Mouse (Mus musculus): ENCODE measurements around the gene Galnt17. TPM values are rescaled to one million over a fixed set of nuclear protein-coding genes. Genes with fewer than 3 reads are reported as not detected.

Galnt17 gene
- polyA plus RNA-seq, 1 experiment = 1.7 TPM

DNA sequence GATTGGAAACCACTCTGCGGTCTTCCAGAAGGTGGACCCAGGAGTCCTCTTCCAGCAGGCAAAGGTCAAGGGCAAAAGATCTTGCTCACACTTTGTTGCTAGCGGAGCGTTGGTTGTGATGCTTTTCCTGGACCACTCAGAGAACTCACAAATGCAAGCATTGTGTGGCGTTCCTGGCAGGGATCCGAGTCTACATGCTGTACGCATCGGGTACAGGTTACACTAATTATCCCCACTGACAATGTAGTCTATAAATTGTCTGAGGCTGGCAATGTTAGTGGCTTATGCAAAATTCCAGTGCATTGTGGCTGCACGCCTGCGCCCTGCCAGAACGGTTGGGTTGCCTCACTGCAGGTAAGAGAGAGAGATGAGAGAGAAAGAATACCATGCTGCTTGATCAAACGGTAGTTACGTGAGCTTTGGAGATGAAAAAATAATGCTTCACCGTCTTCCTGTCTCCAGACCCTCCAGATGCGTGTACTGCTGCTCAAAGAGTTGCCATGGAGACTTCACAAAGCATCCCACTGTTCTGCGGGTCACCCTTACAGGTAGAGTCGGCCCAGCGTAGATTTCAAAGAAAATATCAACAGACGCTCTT, 285.8 kb downstream of the Galnt17 start:
- DNase-seq (ENCODE audit: low read depth) = no peak

DNA sequence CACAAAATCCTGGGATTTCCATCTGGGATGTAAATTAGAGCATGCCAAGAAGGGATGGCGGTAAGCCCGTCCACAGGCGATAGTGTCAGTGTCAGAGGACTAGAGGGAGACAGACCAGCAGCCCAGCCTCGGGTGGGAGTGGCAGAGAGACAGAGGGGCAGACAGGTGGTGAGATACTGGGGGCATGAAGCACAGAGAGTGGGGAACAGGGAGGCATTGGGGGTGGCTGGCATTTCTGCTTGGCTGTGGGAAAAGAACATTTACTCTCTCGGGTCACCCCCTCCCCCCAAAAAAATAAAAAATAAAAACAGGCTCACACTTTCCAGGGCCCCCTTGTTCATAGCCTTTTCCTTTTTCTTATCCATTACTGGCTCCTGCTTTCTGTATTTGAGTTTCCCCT, 287.4 kb downstream of the Galnt17 start:
- no peak for DNase-seq (ENCODE audit: low read depth)

DNA sequence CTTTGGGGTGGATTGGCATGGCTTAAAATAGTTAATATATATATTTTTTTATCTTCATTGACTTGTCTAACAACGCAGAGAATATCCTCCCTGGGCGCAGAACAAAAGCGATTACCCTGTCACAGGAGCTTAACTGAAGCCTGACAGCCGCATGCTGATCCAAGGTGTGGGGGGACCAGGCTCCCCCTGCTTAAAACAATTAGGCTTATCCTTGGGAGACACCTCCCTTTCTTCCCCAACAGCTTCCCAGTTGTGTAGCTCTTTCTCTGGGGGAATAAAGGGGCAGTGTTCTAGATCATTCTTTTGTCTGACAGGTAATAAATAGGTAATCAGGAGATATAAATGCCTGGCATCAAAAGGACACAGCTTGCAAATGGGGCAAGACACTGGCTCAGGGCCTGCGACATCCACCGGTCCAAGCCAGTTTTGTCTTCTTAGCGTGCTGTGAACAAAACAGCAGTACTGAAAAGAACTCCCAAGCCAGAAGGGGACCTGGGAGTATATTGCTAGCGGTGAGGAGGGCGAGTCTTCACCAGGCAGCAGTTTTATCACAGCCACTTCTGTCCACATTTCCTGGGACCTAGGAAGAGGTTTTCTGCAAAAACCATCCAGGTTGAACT, 288.8 kb downstream of the Galnt17 start:
- no peak for DNase-seq (ENCODE audit: low read depth)

DNA sequence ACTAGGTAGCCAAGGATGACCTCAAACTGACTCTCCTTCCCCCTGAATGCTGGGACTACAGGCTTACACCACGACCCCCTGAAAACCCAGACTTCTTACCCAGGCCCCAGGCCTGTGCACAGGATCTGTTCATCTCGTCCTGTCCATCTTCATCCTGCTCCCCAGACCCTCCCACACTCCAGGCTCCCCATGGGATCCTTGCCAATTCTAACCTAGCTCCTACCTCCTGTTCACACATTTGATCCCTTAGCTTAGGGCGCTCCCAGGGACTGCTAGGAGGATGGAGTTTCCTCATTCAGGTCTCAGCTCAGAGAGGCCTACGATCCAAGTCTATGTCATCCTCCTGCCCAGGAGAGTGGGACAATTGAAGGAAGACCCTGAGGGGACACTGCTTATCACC, 292.2 kb downstream of the Galnt17 start:
- no peak for DNase-seq (ENCODE audit: low read depth)

DNA sequence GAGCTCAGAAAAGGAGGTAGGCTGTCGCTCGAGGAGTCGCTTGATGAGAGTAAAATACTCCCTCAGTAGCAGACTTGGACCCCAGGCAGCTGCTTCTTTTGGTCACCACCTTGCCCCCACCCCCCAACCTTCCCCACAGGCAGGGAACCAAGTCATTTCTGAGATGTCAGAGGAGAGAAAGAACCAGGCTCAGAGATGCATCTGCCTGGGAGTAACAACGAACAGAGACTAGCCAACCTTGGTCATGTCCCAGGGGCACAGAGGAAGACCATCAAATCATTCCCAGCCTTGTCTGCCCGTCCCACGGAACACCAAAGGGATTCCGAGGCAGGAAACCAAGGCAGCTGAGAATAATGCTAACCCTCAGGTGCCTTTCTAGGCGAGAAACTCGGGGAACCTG, 293.0 kb downstream of the Galnt17 start:
- DNase-seq (ENCODE audit: low read depth) = no peak

DNA sequence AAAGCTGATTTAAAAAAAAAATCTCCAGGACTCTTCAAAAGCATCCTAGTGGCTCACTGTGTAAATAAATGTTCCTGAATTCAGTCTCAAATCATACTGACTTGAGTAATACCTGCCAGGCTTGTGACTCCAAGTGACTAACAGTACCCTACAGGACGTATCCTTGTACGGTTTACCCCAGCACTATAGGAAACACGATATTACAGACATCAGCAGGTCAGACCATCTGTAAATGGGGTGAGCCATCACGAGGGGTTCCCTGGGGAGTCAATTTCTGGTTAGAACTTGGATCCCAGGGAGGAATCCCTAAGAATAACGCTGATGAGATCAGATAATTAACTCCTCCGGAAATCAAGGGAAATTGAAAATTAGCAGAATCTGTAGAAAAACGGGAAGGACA, 294.5 kb downstream of the Galnt17 start:
- DNase-seq (ENCODE audit: low read depth) = no peak

DNA sequence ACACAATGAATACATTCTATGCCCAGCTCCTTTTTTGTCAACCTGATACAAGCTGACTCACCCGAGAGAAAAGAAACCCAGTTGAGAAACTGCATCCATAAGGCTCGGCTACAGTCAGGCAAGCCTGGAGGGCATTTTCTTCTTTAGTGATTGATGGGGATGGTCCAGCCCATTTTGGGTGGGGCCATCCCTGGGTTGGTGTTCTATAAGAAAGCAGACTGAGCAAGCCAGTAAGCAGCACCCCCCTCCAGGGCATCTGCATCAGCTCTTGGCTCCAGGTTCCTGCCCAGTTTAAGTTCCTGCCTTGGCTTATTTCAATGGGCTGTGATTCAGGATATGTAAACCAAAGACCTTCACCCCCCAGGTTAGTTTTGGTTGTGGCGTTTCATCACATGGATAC, 295.2 kb downstream of the Galnt17 start:
- DNase-seq (ENCODE audit: low read depth) = no peak

DNA sequence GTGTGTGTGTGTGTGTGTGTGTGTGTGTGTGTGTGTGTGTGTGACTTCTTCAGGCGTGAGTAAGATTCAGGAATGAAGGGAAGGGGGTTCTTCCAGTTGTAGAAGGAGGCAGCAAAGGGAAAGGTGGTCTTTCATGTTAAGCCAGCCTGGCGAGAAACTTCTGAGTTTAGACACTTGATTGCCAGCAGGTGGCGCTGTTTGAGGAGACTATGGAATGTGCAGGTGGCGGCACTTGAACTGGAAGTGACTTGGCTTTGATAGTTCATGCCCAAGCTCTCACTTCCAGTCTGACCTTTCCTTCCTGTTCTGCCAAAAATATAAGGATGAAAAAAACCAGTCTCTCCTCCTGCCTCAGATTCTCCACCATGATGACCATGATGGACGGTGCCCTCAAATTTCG, 298.8 kb downstream of the Galnt17 start:
- DNase-seq (ENCODE audit: low read depth) = no peak

DNA sequence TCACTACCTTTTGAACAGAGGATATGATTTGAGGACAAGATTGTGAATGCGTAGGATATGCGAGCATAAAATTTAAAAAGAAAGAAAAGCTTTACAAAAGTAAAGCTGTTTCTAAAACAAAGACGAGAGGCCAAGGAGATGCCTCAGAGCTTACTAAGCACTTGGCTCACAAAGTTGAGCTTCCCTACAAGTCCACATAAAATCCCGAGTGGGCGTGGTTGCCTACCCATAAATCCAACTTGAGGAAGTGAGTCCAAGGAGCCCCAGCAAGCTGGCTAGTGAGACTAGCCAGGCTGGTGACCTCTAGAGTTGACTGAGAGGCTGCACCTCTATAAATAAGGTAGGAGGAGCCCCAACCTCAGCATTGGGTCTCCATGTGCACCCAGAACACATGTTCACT, 299.8 kb downstream of the Galnt17 start:
- DNase-seq (ENCODE audit: low read depth) = no peak

DNA sequence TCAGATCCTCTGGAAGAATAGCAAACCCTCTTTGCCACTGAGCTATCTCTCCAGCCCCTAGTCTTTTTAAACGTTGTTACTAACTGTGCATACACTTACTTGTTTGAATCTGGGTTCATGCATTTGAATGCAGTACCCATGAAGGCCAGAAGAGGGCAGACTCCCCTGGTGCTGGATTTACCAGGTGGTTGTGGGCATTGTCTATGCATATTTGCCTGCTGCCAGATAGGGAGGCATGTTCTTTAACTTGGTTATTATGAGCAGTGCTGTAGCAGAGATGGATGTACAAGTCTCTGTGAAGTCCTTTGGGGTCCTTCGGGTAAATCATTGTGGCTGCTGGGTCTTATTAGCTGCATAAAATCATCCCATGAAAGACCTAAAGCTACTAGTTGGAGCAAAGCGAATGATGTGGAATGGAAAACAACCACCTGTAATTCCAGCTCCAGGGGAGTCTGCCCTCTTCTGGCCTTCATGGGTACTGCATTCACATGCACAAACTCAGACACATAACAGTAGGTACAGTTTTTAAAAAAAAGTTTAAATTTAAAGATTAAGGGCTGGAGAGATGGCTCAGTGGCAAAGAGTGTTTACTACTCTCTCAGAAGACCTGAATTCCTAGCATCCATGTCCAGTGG, 300.3 kb downstream of the Galnt17 start:
- DNase-seq (ENCODE audit: low read depth) = no peak

DNA sequence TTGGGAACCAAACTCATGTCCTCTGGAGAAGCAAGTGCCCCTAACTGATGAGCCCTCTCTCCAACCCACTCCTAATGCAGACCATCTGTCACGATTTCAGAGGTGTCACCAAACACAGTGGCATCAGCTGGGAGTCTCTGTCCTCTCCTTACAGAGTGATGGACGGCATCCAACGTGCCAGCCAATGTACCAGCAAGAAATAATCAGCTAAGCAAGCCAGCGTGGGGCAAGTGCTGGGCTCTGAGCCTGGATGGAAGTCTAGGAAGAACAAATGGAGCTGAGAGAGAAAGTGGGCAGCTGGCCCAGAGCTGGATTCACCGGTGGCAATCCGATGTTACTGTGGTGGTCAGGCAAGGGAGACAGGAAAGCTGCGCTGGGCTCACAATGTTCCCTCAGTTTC, 301.1 kb downstream of the Galnt17 start:
- no peak for DNase-seq (ENCODE audit: low read depth)

DNA sequence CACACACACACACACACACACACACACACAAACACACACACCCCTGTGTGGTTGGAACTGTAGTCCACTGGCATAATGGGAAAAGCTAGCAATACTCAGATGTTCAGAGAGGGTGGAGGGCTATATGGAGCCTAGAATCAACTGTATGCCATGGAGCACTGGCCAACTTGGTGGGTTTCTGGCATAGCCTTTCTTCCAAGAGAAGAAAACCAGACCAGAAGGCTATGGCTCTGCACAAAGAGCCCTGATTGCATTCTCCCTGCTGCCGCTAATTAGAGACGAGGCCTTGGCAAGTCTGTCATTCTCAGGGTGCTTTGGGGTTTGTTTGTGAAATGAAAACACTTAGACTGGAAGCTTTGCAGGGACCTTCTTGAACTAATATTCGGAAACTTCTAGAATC, 301.8 kb downstream of the Galnt17 start:
- no peak for DNase-seq (ENCODE audit: low read depth)

DNA sequence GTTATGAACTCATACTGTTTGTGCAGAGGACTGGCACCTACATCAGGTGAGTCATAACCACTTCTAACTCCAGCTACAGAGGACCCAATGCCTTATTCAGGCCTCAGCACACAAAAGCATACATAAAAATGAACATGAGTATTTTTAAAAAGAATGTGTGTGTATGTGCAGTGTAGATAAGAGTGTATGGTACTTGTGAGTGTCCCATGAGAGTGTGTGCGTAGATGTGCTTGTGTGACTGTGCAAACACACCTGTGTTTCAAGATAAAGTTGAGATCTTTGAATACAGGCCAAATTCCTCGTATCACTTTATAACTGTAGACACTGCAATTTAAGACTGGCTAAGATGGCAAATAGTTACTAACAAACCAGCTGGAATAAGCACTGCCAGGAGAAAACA, 307.7 kb downstream of the Galnt17 start:
- DNase-seq (ENCODE audit: low read depth) = no peak

DNA sequence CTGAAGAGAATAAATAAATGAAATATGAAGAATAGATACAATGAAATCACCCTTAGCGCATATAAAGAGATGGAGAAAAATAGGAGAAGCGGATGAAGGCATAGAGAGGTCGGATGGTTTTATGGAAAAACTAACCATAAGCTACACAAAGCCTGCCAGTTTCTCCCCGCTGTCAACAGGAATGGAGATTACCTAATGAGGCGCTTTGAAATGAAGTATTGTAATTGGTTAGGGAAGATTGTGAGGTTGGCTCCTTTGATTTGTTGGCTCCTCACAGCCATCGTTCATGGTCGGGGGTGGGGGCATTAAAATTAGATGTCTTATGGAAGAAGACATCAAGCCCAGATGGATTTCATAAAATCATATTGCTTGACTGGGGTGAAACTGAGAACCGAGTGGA, 329.0 kb downstream of the Galnt17 start:
- no peak for DNase-seq (ENCODE audit: low read depth)

DNA sequence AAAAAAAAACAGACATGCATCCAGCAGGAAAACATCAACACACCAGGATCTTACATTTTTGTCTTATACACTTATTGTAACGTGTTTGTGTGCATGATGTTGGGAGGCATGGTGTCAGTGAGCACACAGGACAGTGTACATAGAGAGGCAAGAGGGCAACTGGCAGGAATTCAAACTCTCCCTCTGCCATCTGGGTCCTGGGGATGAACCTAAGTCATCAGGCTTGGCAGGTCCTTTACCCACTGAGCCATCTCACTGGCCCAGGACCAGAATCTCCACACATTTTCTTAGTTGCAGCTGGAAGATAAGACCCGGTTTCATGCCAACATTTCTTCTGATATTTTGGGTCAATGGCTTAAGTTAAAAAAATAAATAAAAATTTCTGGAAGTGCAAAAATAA, 329.4 kb downstream of the Galnt17 start:
- no peak for DNase-seq (ENCODE audit: low read depth)

DNA sequence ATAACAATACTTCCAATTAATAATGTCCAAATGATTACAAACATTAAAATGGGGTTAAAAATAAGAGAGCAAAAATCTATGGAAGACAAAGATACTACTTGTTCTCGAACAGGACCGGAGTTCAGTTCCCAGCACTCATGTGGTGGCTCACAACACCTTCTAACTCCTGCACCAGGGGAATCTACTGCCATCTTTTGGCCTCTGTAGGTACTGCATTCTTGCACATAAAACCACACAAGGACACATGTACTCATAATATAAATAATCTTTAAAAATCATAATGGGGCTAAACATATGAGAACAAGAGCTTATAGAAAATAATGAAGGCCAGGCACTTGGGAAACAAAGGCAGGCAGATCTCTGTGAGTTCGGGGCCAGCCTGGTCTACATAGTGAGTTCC, 330.3 kb downstream of the Galnt17 start:
- DNase-seq (ENCODE audit: low read depth) = no peak

DNA sequence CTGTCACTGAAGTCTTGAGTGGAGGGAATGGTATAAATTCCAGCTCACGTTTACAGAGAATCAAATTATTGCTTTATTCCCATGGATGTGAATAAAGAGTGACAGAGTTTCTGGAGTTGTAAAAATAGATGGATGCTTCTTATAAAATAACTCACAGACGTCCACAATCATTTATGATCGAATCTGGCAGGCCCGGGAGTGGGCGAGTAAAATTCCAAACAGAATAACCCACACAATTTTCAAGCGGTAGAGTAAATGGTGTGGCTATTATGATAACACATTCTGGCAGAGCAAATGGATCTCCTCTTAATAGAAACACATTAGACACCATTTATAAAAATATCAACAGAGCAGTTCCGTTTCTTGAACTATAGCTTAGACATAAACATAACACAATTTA, 355.9 kb downstream of the Galnt17 start:
- DNase-seq (ENCODE audit: low read depth) = no peak

DNA sequence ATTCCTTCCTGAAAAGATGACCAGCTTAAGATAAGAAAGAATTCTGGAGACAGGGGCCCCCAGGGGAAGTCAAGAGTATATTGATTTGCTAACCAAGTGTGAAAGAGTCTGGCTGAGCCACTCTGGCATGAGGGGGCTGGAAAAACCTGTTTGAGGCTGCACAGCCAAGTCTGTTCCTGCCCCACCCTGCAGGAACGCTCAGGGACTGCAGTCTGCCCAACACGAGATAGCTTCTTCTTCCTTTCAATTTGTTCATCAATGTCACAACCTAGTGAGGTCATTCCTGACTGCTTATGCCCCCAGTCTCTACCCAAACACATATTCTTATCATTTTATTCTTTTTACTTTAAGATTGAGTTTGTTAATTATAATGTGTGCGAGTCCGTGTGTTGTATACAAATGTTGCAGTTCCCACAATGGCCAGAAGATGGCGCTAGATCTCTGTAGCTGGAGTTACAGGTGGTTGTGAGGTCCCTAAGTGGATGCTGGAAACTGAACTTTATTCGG, 357.4 kb downstream of the Galnt17 start:
- DNase-seq (ENCODE audit: low read depth) = peak; percentile 51

DNA sequence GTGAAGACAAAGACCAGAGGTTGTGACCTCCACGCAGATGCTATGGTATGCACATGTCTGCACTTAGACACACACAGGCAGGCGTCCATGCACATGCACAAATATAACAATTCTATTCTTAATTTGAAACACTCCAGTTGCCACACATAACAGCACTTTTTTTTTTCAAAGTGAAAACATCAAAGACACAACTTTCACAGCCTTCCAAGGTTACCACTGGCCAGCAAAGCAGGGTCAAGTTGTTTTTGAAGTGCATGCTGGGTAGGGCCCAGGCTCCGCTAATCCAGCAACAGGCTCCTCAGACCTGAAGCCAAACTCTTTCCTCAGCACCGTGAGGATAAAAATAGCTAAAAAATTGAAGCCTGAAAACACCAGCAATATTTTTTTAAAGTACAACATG, 357.9 kb downstream of the Galnt17 start:
- DNase-seq (ENCODE audit: low read depth) = no peak

DNA sequence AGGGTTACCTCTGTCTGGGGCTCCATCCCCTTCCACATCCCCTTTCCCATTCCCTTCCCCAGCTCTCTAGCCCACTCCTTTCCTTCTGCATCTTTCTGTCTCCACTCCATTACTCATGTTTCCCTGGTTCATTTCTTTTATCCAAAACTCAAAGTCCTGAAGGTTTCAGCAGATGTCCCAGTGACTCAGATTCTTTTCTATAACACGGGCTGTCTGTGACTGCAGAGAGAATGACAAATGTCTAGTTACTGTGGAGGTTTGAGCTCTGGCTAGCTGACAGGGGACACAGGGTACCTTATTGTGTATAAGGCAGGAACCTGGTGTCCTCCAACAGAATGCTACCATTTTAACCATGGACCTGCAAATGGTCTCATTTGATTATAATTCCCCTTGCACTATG, 358.6 kb downstream of the Galnt17 start:
- no peak for DNase-seq (ENCODE audit: low read depth)

DNA sequence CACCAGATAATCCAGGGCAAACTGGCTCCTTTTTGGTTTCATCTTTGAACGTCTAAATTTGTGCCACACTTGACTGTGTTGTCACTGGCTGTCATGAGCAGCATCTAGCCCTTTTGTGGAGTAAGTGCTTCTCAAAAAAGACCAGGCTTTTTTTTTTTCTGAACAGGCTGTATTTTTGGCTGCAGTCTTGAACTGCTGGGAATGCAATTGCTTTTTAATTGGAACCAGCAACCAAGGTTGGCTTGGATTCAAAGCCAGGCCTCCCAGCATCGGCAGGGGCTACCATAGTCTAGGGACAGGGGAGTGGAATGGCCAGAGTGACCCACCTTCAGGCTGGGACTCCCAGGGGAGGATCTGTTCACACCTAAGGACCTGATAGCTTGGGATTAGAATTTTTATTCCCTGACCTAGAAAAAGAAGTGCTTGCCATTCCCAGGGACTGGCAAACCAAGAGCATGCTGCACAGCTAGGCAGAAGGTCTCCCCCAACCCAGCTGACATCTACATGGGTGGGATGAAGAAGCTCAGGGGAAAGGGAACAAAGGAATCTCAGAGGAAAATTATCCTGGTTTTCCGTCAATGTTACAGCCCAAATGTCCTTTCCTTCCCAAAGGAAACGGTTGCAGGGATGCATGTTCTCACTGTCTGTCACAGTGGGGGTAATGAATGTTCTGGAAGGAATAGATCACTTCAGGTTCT, 369.2 kb downstream of the Galnt17 start:
- DNase-seq (ENCODE audit: low read depth) = no peak

DNA sequence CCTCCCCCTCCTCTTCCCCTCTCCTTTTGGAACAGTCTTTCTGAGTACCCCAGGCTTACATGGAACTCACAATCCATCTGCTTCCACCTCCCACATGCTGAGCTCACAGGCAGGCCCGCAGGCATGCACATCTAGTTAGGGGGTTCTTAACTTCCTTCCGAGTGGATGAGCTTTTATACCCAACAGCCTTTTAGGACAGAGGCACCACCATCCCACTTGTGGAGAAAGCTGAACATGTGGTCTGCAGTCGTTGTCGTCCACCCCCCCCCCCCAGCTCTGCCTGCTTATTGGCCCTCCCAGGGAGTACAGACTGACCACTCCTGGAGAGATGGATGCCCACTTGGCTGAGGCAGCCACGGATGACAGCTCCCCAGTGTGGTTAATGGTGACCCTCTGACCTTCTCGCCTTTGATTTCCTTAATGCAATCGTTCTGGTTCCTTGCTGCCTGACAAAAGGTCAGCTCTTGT, 370.0 kb downstream of the Galnt17 start:
- no peak for DNase-seq (ENCODE audit: low read depth)

DNA sequence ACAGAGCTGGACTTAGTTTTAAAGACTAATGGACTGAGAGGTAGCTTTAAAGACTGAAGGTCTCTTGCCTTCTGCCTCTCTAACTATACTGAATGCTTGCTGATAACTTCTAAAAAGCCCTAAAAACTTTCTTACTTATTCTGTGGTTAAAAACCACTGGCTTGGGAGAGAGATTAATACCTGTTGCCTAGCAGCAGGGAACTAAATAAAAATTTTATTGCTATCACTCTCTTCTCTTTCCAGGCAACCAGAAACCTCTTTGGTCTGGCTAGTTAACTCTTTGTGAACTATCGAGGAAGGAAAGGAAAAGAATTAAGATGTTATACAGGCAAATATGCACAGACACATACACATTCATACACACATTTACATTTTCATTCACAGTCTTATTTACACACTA, 377.3 kb downstream of the Galnt17 start:
- DNase-seq (ENCODE audit: low read depth) = no peak

Data from gonadal fat pad, adult 2 months (tissue).